Mouse (Mus musculus) ovary, adult 10 weeks (tissue): Measurements from ENCODE around the gene Dtd1. TPM values are rescaled to one million over a fixed set of nuclear protein-coding genes. Genes with fewer than 3 reads are reported as not detected.

Source experiments
- polyA plus RNA-seq: library from polyadenylated mRNA; stranded (reverse); fragments of 350-450 nt; fragmentation: Illumina TruSeq; extraction: RNeasy Lipid Tissue Mini Kit (QIAGEN cat#74804); gene quantifications from one replicate; pipeline ENCODE4 v1.2.3, GENCODE M21; 2014

Dtd1 gene
- 28.3 TPM for polyA plus RNA-seq

GRCm38 (mm10) chr2:144599831-144600687 is at the start of gene Dtd1:
Gene Dtd1, plus strand, starts transcription at chr2:144599897.

GRCm38 (mm10) chr2:144550529-144550928 is 49.2 kb upstream of the Dtd1 start, which contains the start of gene Rbbp9:
Gene Rbbp9, minus strand, starts transcription at chr2:144550869.

GRCm38 (mm10) chr2:144555820-144556552 is 43.7 kb upstream of the Dtd1 start, which contains the start of gene Sec23b:
Gene Sec23b, plus strand, starts transcription at chr2:144556229.

GRCm38 (mm10) chr2:144593951-144594651 is 5.6 kb upstream of the Dtd1 start, which contains the start of gene Smim26:
Gene Smim26, plus strand, starts transcription at chr2:144594054.

Other genes starting within 250 kb of the Dtd1 start
- 10.7 TPM for gene Kat14, start 230.9 kb upstream of the Dtd1 start, polyA plus RNA-seq
- 4.3 TPM for gene Pet117, start 230.9 kb upstream of the Dtd1 start, polyA plus RNA-seq
- 4.5 TPM for gene Dzank1, start 72.5 kb upstream of the Dtd1 start, polyA plus RNA-seq
- gene Polr3f, start 72.2 kb upstream of the Dtd1 start, polyA plus RNA-seq: 58.4 TPM
- 148 TPM for gene Rbbp9, start 49.0 kb upstream of the Dtd1 start, polyA plus RNA-seq
- gene Sec23b, start 43.7 kb upstream of the Dtd1 start, polyA plus RNA-seq: 114 TPM
- gene Smim26, start 5.8 kb upstream of the Dtd1 start, polyA plus RNA-seq: 14.4 TPM
- gene Scp2d1, start 223.8 kb downstream of the Dtd1 start, polyA plus RNA-seq: not detected